Mouse (Mus musculus) T-helper 2 cell (primary cell): Measurements from ENCODE around the gene Nosip.
"Not testable (repeated sequence)": the region's sequence is repeated elsewhere in the genome, so short reads cannot be mapped to it uniquely, and the experiment has no call there.

ENCODE experiments used
- in situ Hi-C: fragments of 300-600 bp; cut with MboI, MseI; formaldehyde crosslinking; loops from one replicate; pipeline ENCODE4 v1.15.1; 2025; ENCODE audit warnings: high pct_unique_total_duplicates

Gene Nosip

GRCm38 (mm10) chr7:45062239-45062835 lies at the start of gene Nosip, which contains the start of gene Prrg2:
Nosip (plus strand) TSS chr7:45062429.
Prrg2 (minus strand) TSS chr7:45062677.
- in situ Hi-C loops = no loop called here

- in situ Hi-C loops = no loop called here
Observed at GRCm38 (mm10) chr7:45012824-45013223, 49.4 kb upstream of the Nosip start.

DNA sequence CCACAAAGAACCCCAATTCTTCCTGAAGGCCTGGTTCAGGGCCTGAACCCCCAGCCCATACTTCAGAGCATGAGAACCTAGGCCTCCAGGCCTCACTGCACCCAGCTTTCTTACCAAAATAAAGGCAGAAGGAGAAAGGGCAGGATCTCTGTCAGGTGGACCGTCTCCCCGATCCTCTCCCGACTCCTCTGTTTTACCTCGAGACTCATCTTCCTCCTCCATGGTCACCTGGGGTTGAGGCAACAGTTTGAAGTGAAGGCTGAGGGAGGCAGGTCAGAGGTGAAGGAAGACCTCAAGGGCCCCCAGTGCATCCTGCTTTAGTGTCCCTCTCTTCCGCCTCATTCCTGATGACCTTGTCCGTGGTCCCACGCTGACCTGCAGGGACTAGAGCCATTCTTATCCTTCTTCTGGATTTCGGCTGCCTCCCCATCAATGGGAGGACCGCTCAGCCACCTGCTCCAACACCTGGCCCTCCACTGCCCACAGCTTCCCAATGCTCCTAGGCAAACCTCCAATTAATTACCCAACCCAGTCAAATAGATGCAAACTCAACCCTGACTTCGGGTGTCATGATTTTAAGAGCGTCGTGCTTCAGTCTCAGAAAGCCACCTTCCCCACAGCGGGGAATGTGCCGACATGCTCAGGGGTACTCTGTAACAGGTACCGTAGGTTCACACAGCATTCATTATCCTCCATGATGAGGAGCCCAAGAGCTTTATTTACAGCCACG lies 48.7 kb upstream of the Nosip start:
- in situ Hi-C loops = no loop called here

- in situ Hi-C loops = no loop called here
Observed at GRCm38 (mm10) chr7:45014096-45014451, 48.2 kb upstream of the Nosip start.

DNA sequence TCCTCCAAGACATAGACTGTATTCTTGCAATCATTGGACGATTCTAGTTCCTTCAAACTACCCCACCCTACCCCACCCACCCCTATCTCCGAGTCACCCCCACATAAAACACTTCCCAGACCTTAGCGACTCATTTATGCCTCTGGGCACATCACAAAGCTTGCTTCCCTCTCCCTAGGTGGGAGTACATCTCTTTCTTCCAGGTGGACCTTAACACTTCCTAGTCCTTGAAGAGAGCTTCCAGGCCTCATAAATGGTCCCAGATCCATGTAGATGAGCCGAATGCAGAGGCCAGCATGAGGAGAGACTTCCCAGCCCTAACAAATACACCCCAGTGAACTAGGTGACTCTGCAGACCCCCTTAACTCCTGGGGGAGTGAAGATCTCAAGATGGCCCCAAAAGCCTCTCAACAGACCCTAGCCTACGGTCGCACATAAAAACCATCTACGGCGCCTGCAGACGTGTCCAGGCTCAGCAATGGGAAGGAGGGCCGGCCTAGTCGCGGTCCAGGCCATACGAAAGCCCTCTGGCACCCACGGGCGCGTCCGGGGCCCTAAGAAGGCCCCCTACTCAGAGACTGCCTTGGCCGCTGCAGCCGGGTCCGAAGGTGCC lies 46.8 kb upstream of the Nosip start:
- in situ Hi-C loops = loop anchor here (5.0 kb wide), 1 partner anchor 42 kb away; no protein-coding TSS in a partner anchor

DNA sequence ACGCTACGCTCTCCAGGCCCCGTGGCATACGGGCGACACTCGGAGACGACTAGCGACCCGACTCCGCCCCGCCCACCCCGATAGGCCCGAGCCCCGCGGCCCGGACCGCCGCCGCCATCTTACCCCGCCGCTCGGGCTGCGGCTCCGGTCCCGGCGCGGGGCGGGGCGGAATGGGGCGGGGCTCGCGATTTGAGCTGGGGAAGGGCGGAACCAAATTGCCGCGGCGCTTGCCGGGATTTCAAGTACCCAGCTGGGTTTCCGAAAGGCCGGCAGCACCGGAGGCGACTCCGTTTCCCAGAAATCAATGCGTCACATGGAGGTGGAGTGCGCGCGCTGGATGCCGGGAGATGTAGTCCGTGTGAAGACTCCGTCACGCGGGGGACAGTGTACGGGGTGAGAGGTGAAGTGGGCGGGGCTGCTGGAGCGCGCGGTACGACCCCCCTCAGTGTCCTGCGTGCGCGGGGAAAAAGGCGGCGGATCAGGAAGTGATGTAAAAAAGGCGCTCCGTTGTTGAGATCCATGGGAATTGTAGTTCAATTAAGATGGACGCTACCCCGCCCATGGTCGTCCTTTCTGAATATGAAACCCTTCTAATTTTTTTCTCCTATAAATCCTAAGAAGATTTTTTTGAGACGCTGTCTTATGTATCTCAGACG lies 46.1 kb upstream of the Nosip start, which contains the start of gene Scaf1:
TSS of gene Scaf1 (minus strand) at position 407 of the 656 bp plus-strand sequence.
- in situ Hi-C loops = loop anchor here (5.0 kb wide), 1 partner anchor 41 kb away; no protein-coding TSS in a partner anchor

DNA sequence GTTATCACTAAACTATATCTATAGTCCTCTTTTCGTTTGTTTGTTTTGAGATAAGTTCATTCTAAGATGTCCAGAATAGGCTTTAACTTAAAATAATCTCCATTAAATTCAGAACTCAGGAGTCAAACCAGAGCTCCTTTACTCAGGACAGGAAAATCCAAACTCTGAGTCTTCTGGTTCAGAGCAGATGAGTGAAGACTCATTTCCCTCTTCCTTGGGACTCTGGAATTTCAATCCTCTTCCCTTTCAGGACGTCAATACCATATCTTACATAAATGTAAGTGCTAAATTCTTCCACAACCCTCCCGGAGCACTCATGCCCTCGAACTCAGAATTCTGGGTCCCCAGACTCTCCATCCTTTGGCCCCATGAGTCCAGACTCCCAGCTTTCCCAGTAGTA lies 45.5 kb upstream of the Nosip start:
- in situ Hi-C loops = loop anchor here (5.0 kb wide), 1 partner anchor 41 kb away; no protein-coding TSS in a partner anchor

DNA sequence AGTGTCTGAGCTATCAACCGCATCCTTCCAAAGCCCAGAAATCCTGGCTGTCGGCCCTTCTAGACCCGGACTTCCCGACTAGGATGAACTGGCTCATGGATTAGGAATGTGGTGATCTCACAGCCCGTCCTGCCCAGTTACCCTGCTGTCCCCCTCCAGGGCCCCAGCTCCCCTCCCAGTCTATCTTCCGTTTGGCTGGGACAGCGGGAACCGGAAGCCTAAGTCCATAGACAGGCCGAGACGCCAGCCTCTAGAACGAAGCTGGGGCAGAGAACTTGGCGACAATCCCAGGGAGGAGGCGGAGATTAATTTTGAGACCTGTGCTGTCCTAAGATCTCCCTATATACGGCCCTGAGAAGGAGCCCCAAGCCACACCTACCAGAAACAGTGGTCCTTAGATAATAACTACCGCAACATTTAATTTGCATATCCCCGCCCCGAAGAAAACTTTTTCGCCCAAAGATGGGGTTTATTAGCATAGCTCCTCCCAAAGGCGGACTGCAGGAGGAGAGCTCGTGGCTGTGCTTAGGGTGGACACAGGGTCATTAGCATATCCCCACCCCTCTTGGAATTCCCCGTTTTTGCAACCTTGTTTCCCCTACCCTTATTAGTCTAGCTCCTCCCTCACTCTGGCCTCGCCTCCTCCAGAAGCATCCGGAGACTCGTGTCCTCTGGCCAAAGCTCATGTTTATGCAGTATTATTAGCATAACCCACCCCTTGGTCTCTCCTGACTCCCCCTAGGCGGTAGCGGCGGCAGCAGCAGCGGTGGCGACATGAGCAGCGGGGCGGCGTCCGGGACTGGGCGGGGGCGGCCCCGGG lies 44.8 kb upstream of the Nosip start, which contains the start of gene Rras:
TSS of gene Rras (plus strand) at position 720 of the 820 bp plus-strand sequence.
- in situ Hi-C loops = loop anchor here (5.0 kb wide), 1 partner anchor 40 kb away; no protein-coding TSS in a partner anchor

DNA sequence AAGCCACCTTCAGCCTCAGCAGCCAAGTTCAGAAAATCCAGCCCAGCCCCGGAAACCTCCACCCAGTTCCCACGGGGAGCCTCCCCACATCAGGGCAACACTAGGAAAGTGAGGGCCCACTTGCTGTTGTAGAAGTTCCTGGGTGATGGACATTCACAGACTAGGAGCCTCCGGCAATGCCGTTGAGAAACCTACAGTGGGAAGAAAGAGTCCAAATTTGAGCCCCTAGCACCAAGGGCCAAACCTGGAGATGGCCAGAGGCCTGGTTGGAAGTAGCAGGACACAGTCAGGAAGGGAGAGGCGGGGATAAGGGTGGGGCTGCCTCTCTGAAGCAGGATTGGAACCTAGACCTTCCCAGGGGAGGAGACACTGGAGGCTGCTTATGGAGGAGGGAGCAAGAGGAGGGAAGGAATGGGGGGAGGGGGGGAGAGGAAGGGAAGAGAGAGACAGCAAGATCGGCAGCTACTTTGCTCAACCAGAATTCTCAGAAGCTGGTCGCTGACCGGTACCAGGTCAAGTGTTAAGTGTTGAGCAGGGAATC lies 43.1 kb upstream of the Nosip start:
- in situ Hi-C loops = loop anchor here (5.0 kb wide), 1 partner anchor 38 kb away; no protein-coding TSS in a partner anchor

DNA sequence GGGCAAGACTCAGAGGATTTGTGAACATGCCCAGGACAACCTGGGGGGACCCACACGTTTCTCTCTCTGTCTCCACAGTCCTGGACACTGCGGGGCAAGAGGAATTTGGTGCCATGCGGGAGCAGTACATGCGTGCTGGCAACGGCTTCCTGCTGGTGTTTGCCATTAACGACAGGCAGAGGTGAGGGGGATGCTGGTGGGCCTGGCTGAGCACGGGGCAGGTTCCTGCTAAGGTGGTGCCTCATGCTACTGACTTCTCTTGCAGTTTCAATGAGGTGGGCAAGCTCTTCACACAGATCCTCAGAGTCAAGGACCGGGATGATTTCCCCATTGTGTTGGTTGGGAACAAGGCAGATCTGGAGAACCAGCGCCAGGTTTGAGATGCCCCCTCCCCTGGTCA lies 42.0 kb upstream of the Nosip start:
- in situ Hi-C loops = no loop called here

- in situ Hi-C loops = not testable (repeated sequence)
Observed at GRCm38 (mm10) chr7:45023711-45024110, 38.5 kb upstream of the Nosip start.

DNA sequence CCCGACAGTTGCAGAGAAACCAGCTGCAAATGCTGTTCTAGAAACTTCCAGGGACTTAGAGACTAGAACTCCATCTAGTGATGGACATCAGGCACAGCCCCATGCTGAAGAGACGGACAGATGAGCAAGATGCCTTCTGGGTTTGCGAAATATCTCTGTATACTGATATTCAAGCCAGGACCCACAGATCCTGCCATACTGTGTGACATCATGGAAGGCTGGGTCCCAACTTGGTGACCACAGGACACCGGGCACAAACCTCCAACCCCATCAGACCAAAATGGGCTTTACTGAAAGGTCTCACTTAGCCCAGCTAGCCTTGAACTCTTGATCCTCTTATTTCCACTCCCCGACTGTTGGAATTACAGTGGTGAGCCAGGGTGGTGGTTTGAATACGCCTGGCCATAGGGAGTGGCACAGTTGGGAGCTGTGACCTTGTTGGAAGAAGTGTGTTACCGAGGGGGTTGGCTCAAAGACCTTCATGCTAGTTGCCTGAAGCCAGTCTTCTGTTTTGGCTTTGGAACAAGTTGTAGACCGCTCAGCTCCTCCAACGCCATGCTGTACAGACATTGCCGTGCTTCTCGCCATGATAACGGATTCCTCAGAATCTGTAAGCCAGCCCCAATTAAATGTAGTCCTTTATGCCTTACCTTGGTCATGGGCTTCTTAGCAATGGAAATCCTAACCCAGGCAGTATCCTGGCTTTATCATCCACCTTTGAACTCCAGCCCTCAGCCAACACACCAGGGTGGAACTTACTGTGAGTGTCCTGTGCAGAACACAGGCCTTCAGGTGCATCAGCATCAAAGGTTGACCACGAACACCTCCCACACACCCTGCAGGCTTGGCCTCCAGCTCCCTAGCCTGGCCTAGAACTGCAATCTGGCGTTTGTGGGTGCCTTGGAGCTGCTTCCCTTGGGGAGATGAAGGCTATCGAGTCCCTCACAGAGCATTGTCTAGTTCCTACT lies 37.7 kb upstream of the Nosip start:
- in situ Hi-C loops = no loop called here

GRCm38 (mm10) chr7:45025601-45026220 lies 36.5 kb upstream of the Nosip start:
- in situ Hi-C loops = no loop called here

GRCm38 (mm10) chr7:45026256-45026655 lies 36.0 kb upstream of the Nosip start:
- in situ Hi-C loops = no loop called here

DNA sequence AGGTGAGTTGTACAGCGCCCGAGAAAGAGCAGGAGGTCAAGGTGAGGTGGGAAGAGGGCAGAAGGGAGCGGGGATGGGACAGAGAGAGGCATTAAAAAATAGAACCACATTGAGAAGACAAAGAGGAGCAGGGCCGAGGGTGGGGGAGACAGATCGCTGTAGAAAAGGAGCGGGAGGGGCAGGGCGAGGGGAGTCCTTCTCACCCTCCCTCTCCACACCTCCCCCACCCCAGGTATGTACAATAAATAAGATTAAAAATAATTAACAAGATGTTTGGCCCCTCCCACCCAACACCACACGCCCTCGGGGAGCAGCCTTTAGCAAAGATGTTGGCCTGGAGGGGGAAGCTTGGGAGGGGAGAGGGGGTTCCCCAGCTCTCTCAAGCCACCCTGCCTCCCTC lies 34.5 kb upstream of the Nosip start:
- in situ Hi-C loops = no loop called here

GRCm38 (mm10) chr7:45028351-45028750 lies 33.9 kb upstream of the Nosip start:
- in situ Hi-C loops = no loop called here

- in situ Hi-C loops = no loop called here
Observed at GRCm38 (mm10) chr7:45029995-45030394, 32.2 kb upstream of the Nosip start.

GRCm38 (mm10) chr7:45030857-45031256 lies 31.4 kb upstream of the Nosip start:
- in situ Hi-C loops = no loop called here

DNA sequence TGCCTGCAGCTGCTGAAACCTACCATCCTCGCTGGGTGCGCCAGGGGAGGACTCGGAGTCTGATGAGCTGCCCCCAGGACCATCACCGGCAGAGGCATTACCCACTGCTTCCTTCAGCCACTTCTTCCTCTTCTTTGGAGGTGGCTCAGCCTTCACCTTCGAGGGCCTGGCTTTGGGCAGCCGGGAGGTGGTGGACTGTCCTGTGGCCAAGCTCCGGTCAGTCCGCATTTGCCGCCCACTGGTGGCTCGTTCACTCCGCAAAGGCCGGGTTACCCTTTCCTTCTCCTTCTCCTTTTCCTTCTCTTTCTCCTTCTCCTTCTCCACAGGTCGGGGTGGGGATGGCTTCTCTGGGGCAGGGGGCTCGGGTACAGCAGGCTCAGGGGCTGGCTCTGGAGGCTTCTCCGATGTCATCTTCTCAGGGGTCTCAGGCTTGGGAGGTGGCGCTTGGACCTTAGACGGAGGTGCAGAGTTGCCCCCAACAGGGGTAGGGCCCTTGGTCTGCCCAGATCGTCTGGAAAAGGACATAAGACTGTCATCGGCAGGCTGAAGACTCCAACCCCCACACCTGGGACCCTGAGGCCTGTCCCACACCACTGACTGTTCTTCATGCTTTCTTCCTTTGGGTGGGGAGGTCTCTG lies 28.4 kb upstream of the Nosip start:
- in situ Hi-C loops = no loop called here
